Mouse (Mus musculus) embryo, embryonic 10.5 days (tissue): ENCODE data around the gene AL731706.1.

Experiments
- DNase-seq: peaks from one replicate; pipeline ENCODE4 v3.0.0-alpha.2; 2015; ENCODE audit warnings: low spot score

AL731706.1 gene

GRCm38 (mm10) chr2:136891068-136891950 is at the start of gene AL731706.1, which contains the start of the genes Slx4ip and Mkks:
AL731706.1 (minus strand) TSS chr2:136891389.
Slx4ip (plus strand) TSS chr2:136891218.
Mkks (minus strand) TSS chr2:136891389.
- DNase-seq = peak; percentile 99

- DNase-seq = no peak
These were observed 47.1 kb upstream of the AL731706.1 start for GRCm38 (mm10) chr2:136938249-136938648.

GRCm38 (mm10) chr2:136936391-136937288 is 45.5 kb upstream of the AL731706.1 start:
- DNase-seq = no peak

GRCm38 (mm10) chr2:136921003-136921408 is 29.8 kb upstream of the AL731706.1 start:
- DNase-seq = no peak

DNA sequence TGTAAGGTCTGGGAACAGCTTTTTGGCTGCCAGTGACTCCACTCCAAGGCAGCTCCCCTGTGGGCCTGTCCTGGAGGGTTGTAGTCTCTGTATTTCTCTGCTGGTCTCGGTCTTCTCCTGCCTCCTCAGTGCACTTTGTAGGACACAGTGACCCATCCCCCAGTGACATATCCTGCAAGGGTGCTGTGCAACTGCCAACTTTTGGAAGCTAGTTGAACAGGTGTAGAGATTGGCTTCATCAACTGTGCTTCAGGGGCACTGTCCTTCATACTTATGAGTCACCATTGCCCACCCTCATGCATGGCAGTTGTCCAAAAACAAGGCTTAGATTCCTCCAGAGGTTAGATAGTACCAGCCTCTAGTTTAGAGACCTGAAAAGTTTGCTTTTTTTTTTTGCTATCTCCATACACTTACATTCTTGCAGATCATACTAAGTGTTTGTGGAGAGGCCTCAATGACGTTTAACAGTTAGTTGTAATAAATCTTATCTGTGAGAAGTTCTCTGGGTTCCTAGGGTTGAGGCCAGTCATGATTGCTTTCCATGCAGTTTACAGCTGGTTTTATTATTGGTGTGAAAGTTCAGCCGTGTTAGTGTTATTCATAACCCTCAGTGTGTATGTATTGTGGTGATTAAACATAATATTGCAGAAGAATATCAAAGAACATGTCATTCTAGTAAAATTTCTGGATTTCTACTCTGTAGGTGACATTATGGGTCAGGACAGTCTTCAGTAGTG is 29.2 kb upstream of the AL731706.1 start:
- no peak for DNase-seq

DNA sequence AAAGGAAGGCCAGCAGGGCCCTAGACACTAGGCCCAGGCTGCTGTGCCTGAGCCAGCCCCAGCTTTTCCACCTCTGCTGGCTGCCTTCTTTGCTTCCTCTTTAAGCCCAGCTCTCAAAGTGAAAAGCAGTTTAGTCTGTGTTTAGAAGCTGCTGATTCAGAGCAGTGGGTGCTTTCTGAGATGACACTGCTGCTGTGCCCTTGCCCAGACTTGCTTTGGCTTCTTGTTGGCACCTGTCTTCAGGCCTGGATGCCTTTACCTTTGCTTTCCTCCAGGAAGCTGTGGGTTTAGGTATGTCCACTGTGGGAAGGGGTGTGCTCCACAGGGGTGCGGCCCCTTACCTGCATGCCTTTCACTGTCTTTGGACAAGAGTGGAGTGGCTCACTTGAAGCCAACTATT is 28.2 kb upstream of the AL731706.1 start:
- DNase-seq = no peak

DNA sequence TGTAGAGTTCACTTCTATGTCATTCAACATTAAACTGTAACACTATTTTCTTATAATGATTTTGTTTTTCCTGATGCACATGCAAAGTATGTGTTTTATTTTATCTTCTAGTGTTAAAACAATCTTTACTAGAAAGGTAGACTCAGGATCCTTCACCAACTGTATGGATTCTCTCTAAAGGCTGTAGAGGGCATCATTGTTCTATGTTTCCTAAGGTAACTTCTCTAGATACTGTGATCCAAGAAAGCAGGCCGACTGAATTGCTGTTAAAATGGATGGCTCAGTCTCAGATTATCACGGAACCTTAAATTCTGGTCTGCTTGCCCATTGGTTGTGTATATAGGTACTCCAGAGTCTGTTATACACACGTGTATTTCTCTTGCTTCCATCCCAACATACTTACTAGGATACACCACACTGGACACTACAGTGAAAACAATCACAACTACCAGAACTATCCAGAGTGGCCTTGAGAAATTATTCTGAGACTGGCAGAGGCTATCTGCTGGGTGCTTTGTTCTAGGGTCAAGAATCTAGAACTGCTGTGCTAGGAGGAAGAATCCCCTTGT is 23.2 kb upstream of the AL731706.1 start:
- DNase-seq = peak; percentile 67

DNA sequence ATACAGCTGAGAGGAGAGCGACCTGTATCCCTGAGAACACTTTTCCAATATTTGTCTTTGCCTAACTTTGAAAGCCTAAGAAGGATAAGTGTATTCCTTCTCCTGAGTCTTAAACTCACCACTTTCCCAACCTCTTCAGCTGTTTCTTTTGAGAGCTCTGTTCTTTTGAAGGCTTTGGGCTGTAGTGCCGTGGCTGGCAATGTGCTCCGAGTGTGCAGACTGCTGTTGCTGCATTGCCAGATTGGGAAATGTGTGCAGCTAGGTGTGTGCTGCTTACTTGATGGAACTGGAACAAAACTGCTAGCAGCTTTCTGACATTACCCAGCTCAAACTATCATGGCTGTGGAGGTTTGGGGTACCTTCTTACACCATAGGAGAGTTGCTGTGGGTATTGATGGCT is 21.8 kb upstream of the AL731706.1 start:
- no peak for DNase-seq

- DNase-seq = peak; percentile 64
These were observed 20.8 kb upstream of the AL731706.1 start for GRCm38 (mm10) chr2:136911958-136912411.

GRCm38 (mm10) chr2:136909298-136909697 is 18.1 kb upstream of the AL731706.1 start:
- DNase-seq = no peak

GRCm38 (mm10) chr2:136908596-136908995 is 17.4 kb upstream of the AL731706.1 start:
- no peak for DNase-seq

DNA sequence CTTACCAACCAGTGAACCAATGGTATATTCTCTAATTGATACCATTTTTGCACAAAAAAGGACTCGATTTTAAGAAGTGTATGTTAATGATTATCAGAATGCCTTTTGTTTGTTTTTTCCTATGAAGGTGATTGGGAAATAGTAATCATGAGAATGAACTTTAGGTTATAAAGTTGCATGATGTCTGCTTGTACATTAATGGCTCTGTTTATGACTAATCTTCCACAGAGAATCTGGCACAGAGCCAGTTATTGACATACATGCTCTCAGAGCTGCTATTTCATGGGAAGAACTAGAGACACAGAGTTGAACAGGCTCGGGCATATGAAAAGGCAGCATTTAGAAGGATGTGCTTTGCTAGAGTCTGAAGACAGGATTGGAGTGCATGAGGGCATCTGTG is 4.9 kb upstream of the AL731706.1 start:
- DNase-seq = no peak

DNA sequence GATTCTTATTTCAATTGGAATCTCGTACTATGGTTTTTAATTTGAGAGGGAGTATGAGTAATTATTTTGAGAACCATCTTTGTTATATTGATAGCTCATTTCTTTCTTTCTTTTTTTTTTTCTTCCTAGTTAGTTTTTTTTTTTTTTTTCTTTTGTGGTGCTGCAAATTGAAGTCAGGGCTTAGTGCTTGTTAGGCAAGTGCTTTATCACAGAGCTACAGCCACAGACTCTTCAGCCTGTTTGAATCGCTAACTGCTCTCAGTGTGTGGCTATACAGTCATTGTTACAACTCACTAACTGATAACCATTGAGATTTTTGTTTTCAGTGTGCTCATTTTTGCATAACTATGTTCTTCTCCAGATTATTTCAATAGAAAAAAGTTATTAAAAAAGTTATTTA is 3.3 kb upstream of the AL731706.1 start:
- no peak for DNase-seq

- DNase-seq = peak; percentile 98
These were observed 772 bp upstream of the AL731706.1 start for GRCm38 (mm10) chr2:136891951-136892371.

DNA sequence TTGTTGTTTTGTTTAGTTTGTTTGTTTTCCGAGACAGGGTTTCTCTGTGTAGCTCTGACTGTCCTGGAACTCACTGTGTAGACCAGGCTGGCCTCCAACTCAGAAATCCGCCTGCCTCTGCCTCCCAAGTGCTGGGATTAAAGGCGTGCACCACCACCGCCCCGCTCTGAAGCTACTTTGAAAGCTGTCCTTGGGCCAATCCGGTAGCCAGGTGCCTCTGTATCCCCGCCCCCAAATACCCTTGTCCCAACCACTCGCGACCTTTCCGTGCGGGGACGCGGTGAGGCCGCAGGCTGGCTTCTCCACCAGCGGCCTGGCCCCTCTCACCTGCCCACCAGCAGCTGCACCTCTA is 497 bp downstream of the AL731706.1 start:
- DNase-seq = peak; percentile 84

DNA sequence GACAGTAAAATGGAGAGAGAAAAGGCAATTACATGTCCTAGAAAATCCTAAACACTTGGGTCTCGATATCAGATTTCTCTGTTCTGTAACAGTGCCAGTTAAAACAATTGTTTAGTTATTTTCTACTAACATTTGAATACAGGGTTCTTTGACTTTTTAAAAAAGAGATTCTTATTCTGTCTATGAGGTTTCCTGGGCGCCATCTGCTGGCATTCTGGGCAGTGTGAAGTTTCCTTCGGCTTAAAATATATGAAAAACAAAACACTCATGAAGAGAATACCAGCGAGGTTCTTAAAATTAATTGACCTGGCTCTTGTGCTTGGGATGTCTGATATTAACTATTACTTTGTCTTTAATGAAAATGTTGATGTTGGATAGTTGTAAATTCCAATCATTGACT is 4.3 kb downstream of the AL731706.1 start:
- peak; percentile 38 for DNase-seq

GRCm38 (mm10) chr2:136885579-136885978 is 5.6 kb downstream of the AL731706.1 start, which contains the start of gene AL731706.2:
AL731706.2 (minus strand) TSS chr2:136885679.
- DNase-seq = no peak

- peak; percentile 63 for DNase-seq
These were observed 36.4 kb downstream of the AL731706.1 start for GRCm38 (mm10) chr2:136854543-136855388.

DNA sequence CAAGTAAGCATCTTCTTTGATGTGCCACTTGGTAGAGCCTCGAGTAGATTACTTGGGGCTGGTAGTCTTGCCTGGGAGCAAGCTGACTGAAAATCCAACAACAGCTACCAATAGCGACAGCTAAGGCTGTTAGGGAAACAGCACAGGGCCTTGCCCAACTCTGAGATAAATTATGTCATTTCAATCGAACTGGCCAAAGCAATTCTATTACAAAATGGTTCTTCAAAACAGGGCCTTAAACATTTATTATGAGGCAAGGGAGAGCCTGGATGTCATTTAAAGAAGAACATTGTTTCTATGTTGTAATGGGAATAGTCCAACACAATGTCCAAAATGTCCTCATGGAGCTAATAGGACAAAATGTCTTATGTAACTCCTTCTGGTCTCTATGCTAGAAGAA is 40.8 kb downstream of the AL731706.1 start:
- DNase-seq = no peak

DNA sequence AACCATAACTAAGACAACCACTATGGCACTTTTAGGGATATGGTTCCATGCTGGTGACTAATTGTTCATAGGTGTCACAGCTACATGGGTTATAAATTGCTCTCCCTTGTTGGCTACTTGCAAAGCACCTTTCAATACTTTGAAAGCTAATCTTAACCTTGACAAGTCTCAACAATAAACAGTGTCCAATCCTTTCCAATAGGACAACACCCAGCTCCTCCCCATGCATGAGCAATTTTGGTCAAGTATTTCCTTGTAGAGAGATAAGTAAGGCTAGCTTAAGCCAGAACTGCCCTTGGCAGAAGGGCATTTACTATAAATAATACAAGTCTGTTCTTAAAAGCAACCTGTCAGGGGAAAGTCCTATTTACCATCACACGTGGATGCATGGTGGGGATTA is 53.2 kb downstream of the AL731706.1 start:
- DNase-seq = no peak

GRCm38 (mm10) chr2:136835882-136836281 is 55.3 kb downstream of the AL731706.1 start:
- DNase-seq = peak; percentile 35
